Mouse (Mus musculus) liver, postnatal 0 days (tissue): ENCODE data around the gene Gm5127.

Experiments used
- CTCF ChIP-seq: sonication (generic); IDR thresholded peaks from 2 replicates; pipeline ENCODE4 v1.5.1; 2016; ENCODE audit warnings: antibody characterized with exemption, low read depth
- EP300 ChIP-seq: IDR thresholded peaks from 2 replicates; pipeline ENCODE4 v1.6.1; 2016; ENCODE audit warnings: antibody characterized with exemption, low read depth, mild to moderate bottlenecking

GRCm38 (mm10) chrX:106628514-106628913 is 45.5 kb downstream of the Gm5127 start:
- TF ChIP-seq CTCF (no peak), EP300 (no peak)
